Mouse (Mus musculus) kidney, postnatal 0 days (tissue): ENCODE measurements at regions not wholly inside any gene's neighbourhood (a gene's known extent, or its start where the extent isn't known, plus 50 kb on each side); places are given as distances from the start of the nearest gene placed in this dataset.

ENCODE experiments used
- ATAC-seq: fragments of 200-750 bp; cut with Nextera tagmentation; replicated peaks from 2 replicates; pipeline ENCODE4 v1.8.0; 2017; ENCODE audit warnings: low read depth, moderate number of reproducible peaks, moderate TSS enrichment, moderate library complexity; ENCODE audit not compliant: low FRiP score
- DNase-seq: peaks from one replicate; pipeline ENCODE4 v3.0.0-alpha.2; 2016; ENCODE audit warnings: low spot score
- H3K27ac ChIP-seq: fragments of 300-500 bp; sonication (generic); 2 replicates; pipeline ENCODE4 v1.5.1; 2014; ENCODE audit warnings: mild to moderate bottlenecking
- H3K27me3 ChIP-seq: fragments of 300-500 bp; sonication (generic); 2 replicates; pipeline ENCODE4 v1.6.1; 2014; ENCODE audit warnings: low read length, mixed read lengths; ENCODE audit not compliant: insufficient read depth
- H3K36me3 ChIP-seq: fragments of 300-500 bp; sonication (generic); 2 replicates; pipeline ENCODE4 v1.6.1; 2014; ENCODE audit warnings: low read length, mixed read lengths; ENCODE audit not compliant: insufficient read depth
- H3K4me1 ChIP-seq: fragments of 300-500 bp; sonication (generic); replicated peaks from 2 replicates; pipeline ENCODE4 v1.6.1; 2014; ENCODE audit warnings: antibody characterized with exemption, low read length, mixed read lengths; ENCODE audit not compliant: insufficient read depth
- H3K4me2 ChIP-seq: fragments of 300-500 bp; sonication (generic); 2 replicates; pipeline ENCODE4 v1.6.1; 2014; ENCODE audit warnings: mild to moderate bottlenecking, low read length, moderate library complexity, mixed read lengths
- H3K4me3 ChIP-seq: fragments of 300-500 bp; sonication (generic); replicated peaks from 2 replicates; pipeline ENCODE4 v1.5.1; 2014; ENCODE audit warnings: low read depth, low read length
- H3K9ac ChIP-seq: fragments of 300-500 bp; sonication (generic); 2 replicates; pipeline ENCODE4 v1.6.1; 2014; ENCODE audit warnings: low read depth, low read length
- H3K9me3 ChIP-seq: fragments of 300-500 bp; sonication (generic); replicated peaks from 2 replicates; pipeline ENCODE4 v1.6.1; 2016; ENCODE audit warnings: low read length, inconsistent platforms, mixed read lengths
- CTCF ChIP-seq: IDR thresholded peaks from 2 replicates; pipeline ENCODE4 v1.5.1; 2016; ENCODE audit warnings: antibody characterized with exemption, low read depth, mild to moderate bottlenecking, moderate library complexity
- WGBS: fragments of 180-500 bp; shearing (Covaris S2); extraction: QIAGEN DNeasy Blood & Tissue Kit; methylation state at CpG from one replicate; pipeline ENCODE4 v1.1.7; 2014; 5-methylcytosine and 5-hydroxymethylcytosine counted together

DNA sequence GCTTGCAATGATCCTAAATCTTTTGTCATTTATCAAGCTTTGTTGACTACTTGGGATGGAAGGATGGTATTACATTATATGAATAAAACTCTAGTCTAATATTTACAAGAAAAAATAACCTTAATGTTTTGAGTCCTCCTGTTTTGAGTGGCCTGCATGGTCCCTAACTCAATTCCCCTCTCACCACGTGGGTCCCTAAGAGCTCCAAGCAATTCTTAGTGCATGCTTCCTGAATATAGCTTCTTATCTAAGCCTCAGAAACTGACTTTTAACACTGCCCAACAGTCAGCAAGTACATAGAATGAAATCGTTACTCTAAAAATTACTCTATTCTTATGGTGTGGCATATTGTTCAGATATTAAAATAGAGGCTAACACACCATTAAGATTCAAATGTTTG is 52.1 kb upstream of the St8sia4 start:
- ATAC-seq (no peak), DNase-seq (no peak)
- Histone ChIP-seq H3K9me3 (no peaks in the 10 kb centered on the region), H3K36me3 (no peaks in the 10 kb centered on the region), H3K4me1 (no peaks in the 10 kb centered on the region), H3K4me2 (no peak overlapping the region), H3K27ac (no peak overlapping the region), H3K9ac (no peak overlapping the region), H3K4me3 (no peak overlapping the region), H3K27me3 (no peaks in the 10 kb centered on the region)
- WGBS, result 78% methylated on average over 2 of the region's 2 CpGs
- no peak for TF ChIP-seq CTCF

DNA sequence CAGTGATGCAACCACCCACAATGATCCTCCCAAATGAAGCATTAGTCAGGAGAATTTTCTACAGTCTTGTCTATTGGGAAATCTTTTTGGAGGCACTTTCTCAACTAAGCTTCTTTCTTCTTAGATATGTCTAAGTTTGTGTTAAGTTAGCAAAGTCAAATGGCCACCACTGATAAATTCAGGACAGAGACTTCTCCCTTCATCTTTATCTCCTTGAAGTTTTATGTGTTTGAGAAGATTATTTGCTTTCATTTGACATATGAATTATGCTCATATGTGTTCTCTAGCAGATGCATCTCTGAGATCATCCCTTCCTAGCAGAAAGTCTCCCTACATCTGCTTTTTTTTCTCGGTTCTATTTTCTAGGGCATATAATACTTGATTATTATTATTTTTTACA is 51.4 kb upstream of the St8sia4 start:
- H3K4me1 ChIP-seq, result no peaks in the 10 kb centered on the region
- WGBS, result 92% methylated on average over 1 of the region's 1 CpGs
- no peak for ATAC-seq
- H3K4me2 ChIP-seq, result no peak overlapping the region
- TF ChIP-seq CTCF, result no peak
- H3K9me3 ChIP-seq, result no peaks in the 10 kb centered on the region
- H3K36me3 ChIP-seq, result no peaks in the 10 kb centered on the region
- H3K27me3 ChIP-seq, result no peaks in the 10 kb centered on the region
- no peak overlapping the region for H3K9ac ChIP-seq
- H3K4me3 ChIP-seq, result no peak overlapping the region
- no peak for DNase-seq
- H3K27ac ChIP-seq, result no peak overlapping the region
